Mouse (Mus musculus): Measurements from ENCODE around the gene Runx2. TPM values are rescaled to one million over a fixed set of nuclear protein-coding genes. Genes with fewer than 3 reads are reported as not detected.

The Runx2 gene
- polyA plus RNA-seq, 1 experiment from 2014 or later, result 40.2 TPM

- no peaks in the 10 kb centered on the region for H3K27me3 ChIP-seq
- H3K9ac ChIP-seq, result no peak overlapping the region
- H3K36me3 ChIP-seq, result peaks cover 28% of the 10 kb centered on the region
- peaks cover 37% of the 10 kb centered on the region for H3K4me1 ChIP-seq
- ATAC-seq (ENCODE audit: insufficient number of reproducible peaks, insufficient read depth, low FRiP score, low TSS enrichment, low read depth), result no peak
- WGBS, result 97% methylated on average over 3 of the region's 3 CpGs
- no peaks in the 10 kb centered on the region for H3K9me3 ChIP-seq
- no peak overlapping the region for H3K27ac ChIP-seq
- no peak overlapping the region for H3K4me3 ChIP-seq
- no peak overlapping the region for H3K4me2 ChIP-seq
Measured at GRCm38 (mm10) chr17:44707956-44708355, 106.6 kb downstream of the Runx2 start.

- no peak overlapping the region for H3K4me3 ChIP-seq
- 91% methylated on average over 10 of the region's 10 CpGs for WGBS
- no peak for ATAC-seq (ENCODE audit: insufficient number of reproducible peaks, insufficient read depth, low FRiP score, low TSS enrichment, low read depth)
Measured at GRCm38 (mm10) chr17:44706531-44706930, 108.1 kb downstream of the Runx2 start.

GRCm38 (mm10) chr17:44702506-44703298 lies 111.9 kb downstream of the Runx2 start:
- Histone ChIP-seq H3K4me1 (0 out of 2 replicates have a peak, but pooled peaks cover 9% of the 10 kb centered on the region), H3K27me3 (no peaks in the 10 kb centered on the region), H3K9me3 (no peaks in the 10 kb centered on the region), H3K36me3 (peaks cover 41% of the 10 kb centered on the region), H3K9ac (no peak overlapping the region), H3K4me2 (no peak overlapping the region), H3K27ac (no peak overlapping the region), H3K4me3 (no peak overlapping the region)
- ATAC-seq (ENCODE audit: insufficient number of reproducible peaks, insufficient read depth, low FRiP score, low TSS enrichment, low read depth), result no peak
- WGBS, result 61% methylated on average over 14 of the region's 14 CpGs

More at GRCm38 (mm10) chr17:44706531-44706930, 108.1 kb downstream of the Runx2 start:
- Histone ChIP-seq H3K4me2 (no peak overlapping the region), H3K9me3 (no peaks in the 10 kb centered on the region), H3K9ac (no peak overlapping the region), H3K27me3 (no peaks in the 10 kb centered on the region), H3K36me3 (peaks cover 20% of the 10 kb centered on the region), H3K27ac (no peak overlapping the region), H3K4me1 (peaks cover 37% of the 10 kb centered on the region)

GRCm38 (mm10) chr17:44701531-44701930 lies 113.1 kb downstream of the Runx2 start:
- Histone ChIP-seq H3K4me2 (no peak overlapping the region), H3K4me1 (0 out of 2 replicates have a peak, but pooled peaks cover 9% of the 10 kb centered on the region), H3K27me3 (no peaks in the 10 kb centered on the region), H3K27ac (no peak overlapping the region), H3K9me3 (no peaks in the 10 kb centered on the region), H3K36me3 (peaks cover 36% of the 10 kb centered on the region), H3K9ac (no peak overlapping the region), H3K4me3 (no peak overlapping the region)
- ATAC-seq (ENCODE audit: insufficient number of reproducible peaks, insufficient read depth, low FRiP score, low TSS enrichment, low read depth), result no peak
- WGBS, result 89% methylated on average over 4 of the region's 4 CpGs

GRCm38 (mm10) chr17:44700326-44700725 lies 114.3 kb downstream of the Runx2 start:
- Histone ChIP-seq H3K27me3 (no peaks in the 10 kb centered on the region), H3K36me3 (peaks cover 33% of the 10 kb centered on the region), H3K27ac (no peak overlapping the region), H3K9me3 (no peaks in the 10 kb centered on the region), H3K4me3 (no peak overlapping the region), H3K4me1 (0 out of 2 replicates have a peak, but pooled peaks cover 9% of the 10 kb centered on the region), H3K9ac (no peak overlapping the region), H3K4me2 (no peak overlapping the region)
- ATAC-seq (ENCODE audit: insufficient number of reproducible peaks, insufficient read depth, low FRiP score, low TSS enrichment, low read depth), result no peak
- WGBS, result 87% methylated on average over 1 of the region's 1 CpGs

- WGBS, result 92% methylated on average over 10 of the region's 10 CpGs
Measured at GRCm38 (mm10) chr17:44697053-44697452, 117.5 kb downstream of the Runx2 start.

GRCm38 (mm10) chr17:44693552-44693951 lies 121.0 kb downstream of the Runx2 start:
- H3K27me3 ChIP-seq, result no peaks in the 10 kb centered on the region
- H3K9ac ChIP-seq, result no peak overlapping the region
- peaks cover 33% of the 10 kb centered on the region for H3K4me1 ChIP-seq
- H3K4me3 ChIP-seq, result no peak overlapping the region
- H3K9me3 ChIP-seq, result no peaks in the 10 kb centered on the region
- no peak overlapping the region for H3K4me2 ChIP-seq
- ATAC-seq (ENCODE audit: insufficient number of reproducible peaks, insufficient read depth, low FRiP score, low TSS enrichment, low read depth), result no peak
- H3K27ac ChIP-seq, result no peak overlapping the region
- 67% methylated on average over 7 of the region's 7 CpGs for WGBS
- peaks cover 14% of the 10 kb centered on the region; the same call in 1 of the 2 replicates for H3K36me3 ChIP-seq

More at GRCm38 (mm10) chr17:44697053-44697452, 117.5 kb downstream of the Runx2 start:
- H3K4me3 ChIP-seq, result no peak overlapping the region
- H3K4me1 ChIP-seq, result peaks cover 9% of the 10 kb centered on the region; the same call in 1 of the 2 replicates
- no peaks in the 10 kb centered on the region for H3K27me3 ChIP-seq
- no peaks in the 10 kb centered on the region for H3K9me3 ChIP-seq
- no peak for ATAC-seq (ENCODE audit: insufficient number of reproducible peaks, insufficient read depth, low FRiP score, low TSS enrichment, low read depth)
- no peak overlapping the region for H3K9ac ChIP-seq
- peaks cover 33% of the 10 kb centered on the region; the same call in 1 of the 2 replicates for H3K36me3 ChIP-seq
- no peak overlapping the region for H3K27ac ChIP-seq
- H3K4me2 ChIP-seq, result no peak overlapping the region

- peaks cover 8% of the 10 kb centered on the region; the same call in 1 of the 2 replicates for H3K36me3 ChIP-seq
- H3K27ac ChIP-seq, result no peak overlapping the region
- H3K9ac ChIP-seq, result no peak overlapping the region
- no peak for ATAC-seq (ENCODE audit: insufficient number of reproducible peaks, insufficient read depth, low FRiP score, low TSS enrichment, low read depth)
- no peaks in the 10 kb centered on the region for H3K9me3 ChIP-seq
- no peak overlapping the region for H3K4me2 ChIP-seq
- no peaks in the 10 kb centered on the region for H3K27me3 ChIP-seq
- peaks cover 40% of the 10 kb centered on the region for H3K4me1 ChIP-seq
- H3K4me3 ChIP-seq, result no peak overlapping the region
- 75% methylated on average over 2 of the region's 2 CpGs for WGBS
Measured at GRCm38 (mm10) chr17:44691517-44691916, 123.1 kb downstream of the Runx2 start.

- H3K27me3 ChIP-seq, result no peaks in the 10 kb centered on the region
- H3K36me3 ChIP-seq, result 0 out of 2 replicates have a peak, but pooled peaks cover 4% of the 10 kb centered on the region
- H3K27ac ChIP-seq, result peak overlapping the region; percentile 24; the same call in 1 of the 2 replicates
- H3K4me3 ChIP-seq, result no peak overlapping the region
- no peak overlapping the region for H3K4me2 ChIP-seq
- H3K4me1 ChIP-seq, result peaks cover 42% of the 10 kb centered on the region
- no peak for ATAC-seq (ENCODE audit: insufficient number of reproducible peaks, insufficient read depth, low FRiP score, low TSS enrichment, low read depth)
- WGBS, result 85% methylated on average over 5 of the region's 5 CpGs
- H3K9ac ChIP-seq, result no peak overlapping the region
- H3K9me3 ChIP-seq, result no peaks in the 10 kb centered on the region
Measured at GRCm38 (mm10) chr17:44690410-44691035, 124.1 kb downstream of the Runx2 start.

- H3K9me3 ChIP-seq, result no peaks in the 10 kb centered on the region
- H3K4me1 ChIP-seq, result peaks cover 57% of the 10 kb centered on the region
- no peak overlapping the region for H3K27ac ChIP-seq
- H3K4me3 ChIP-seq, result no peak overlapping the region
- 76% methylated on average over 2 of the region's 2 CpGs for WGBS
- 0 out of 2 replicates have a peak, but pooled peaks cover 1% of the 10 kb centered on the region for H3K36me3 ChIP-seq
- ATAC-seq (ENCODE audit: insufficient number of reproducible peaks, insufficient read depth, low FRiP score, low TSS enrichment, low read depth), result no peak
- H3K27me3 ChIP-seq, result no peaks in the 10 kb centered on the region
- H3K4me2 ChIP-seq, result no peak overlapping the region
- H3K9ac ChIP-seq, result no peak overlapping the region
Measured at GRCm38 (mm10) chr17:44688306-44688705, 126.3 kb downstream of the Runx2 start.

- H3K9ac ChIP-seq, result no peak overlapping the region
- peaks cover 65% of the 10 kb centered on the region for H3K4me1 ChIP-seq
- no peaks in the 10 kb centered on the region for H3K27me3 ChIP-seq
- no peak for ATAC-seq (ENCODE audit: insufficient number of reproducible peaks, insufficient read depth, low FRiP score, low TSS enrichment, low read depth)
- H3K4me2 ChIP-seq, result no peak overlapping the region
- no peak overlapping the region for H3K4me3 ChIP-seq
- no peaks in the 10 kb centered on the region for H3K9me3 ChIP-seq
- H3K36me3 ChIP-seq, result peaks cover under 1% of the 10 kb centered on the region; the same call in 1 of the 2 replicates
- 40% methylated on average over 7 of the region's 7 CpGs for WGBS
- H3K27ac ChIP-seq, result peak overlapping the region; percentile 64
Measured at GRCm38 (mm10) chr17:44685514-44685913, 129.1 kb downstream of the Runx2 start.

Measured in embryonic facial prominence, embryonic 13.5 days (tissue).